Mouse (Mus musculus) heart, postnatal 36 days (tissue): Measurements from ENCODE around the gene Ksr2. TPM values are rescaled to one million over a fixed set of nuclear protein-coding genes. Genes with fewer than 3 reads are reported as not detected.

Experiments used
- DNase-seq, 2 experiments: peaks; one replicate each; pipeline ENCODE4 v3.0.0; 2021 to 2022
- intact Hi-C: fragments of 180-260 bp; cut with DNase I; formaldehyde crosslinking; loops from one replicate; pipeline ENCODE4 v1.15.1; 2025
- total RNA-seq, 2 experiments: library from RNA; stranded (reverse); gene quantifications; 2 replicates each; pipeline ENCODE4 v1.2.3; 2021

The Ksr2 gene
- total RNA-seq, 2 experiments from 2014 or later: 0.11 TPM; not detected in 1

DNA sequence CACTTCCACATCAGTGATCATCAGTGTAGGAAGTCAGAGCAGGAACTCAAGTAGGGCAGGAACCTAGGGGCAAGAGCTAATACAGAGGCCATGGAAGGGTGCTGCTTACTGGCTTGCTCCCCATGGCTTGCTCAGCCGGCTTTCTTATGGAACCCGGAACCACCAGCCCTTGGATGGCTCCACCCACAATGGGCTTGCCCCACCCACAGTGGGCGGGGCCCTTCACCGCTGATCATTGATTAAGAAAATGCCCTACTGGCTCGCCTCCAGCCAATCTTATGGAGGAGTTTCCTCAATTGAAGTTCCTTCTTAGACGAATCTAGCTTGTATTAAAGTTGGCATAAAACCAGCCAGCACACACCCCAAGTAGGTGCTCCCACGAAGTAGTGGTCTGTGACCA is 102.1 kb downstream of the Ksr2 start:
- intact Hi-C loops: loop anchor here (2.0 to 5.0 kb wide), 3 partner anchors 96 to 417 kb away; no protein-coding TSS in a partner anchor
- DNase-seq: no peak

DNA sequence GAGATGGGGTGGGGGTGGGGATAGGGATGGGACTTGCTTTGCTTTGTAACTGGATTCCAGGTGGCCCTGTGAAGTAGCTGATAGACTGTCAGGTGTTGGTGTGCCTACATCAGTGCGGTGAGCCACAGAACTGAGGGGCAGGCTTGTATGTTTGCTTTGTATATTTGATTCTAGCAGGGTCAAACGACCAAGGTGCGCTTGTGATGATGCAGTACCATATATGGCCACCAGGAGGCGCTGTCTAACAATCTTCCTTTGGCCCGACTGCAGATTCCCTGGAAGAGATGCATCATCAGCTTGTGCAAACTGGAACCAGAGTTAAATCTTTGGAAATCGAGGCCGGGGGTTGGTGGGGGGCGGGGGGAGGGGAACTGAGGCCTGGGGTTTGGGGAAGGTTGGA is 102.8 kb downstream of the Ksr2 start:
- intact Hi-C loops: loop anchor here (2.0 to 5.0 kb wide), 3 partner anchors 96 to 416 kb away; no protein-coding TSS in a partner anchor
- peak; percentile 32 to 57 for DNase-seq

- intact Hi-C loops: loop anchor here (5.0 kb wide), 2 partner anchors 92 to 317 kb away; no protein-coding TSS in a partner anchor
- no peak for DNase-seq
Observed at GRCm38 (mm10) chr5:117519858-117520495, 106.2 kb downstream of the Ksr2 start.

- intact Hi-C loops: no loop called here
- DNase-seq: no peak
Observed at GRCm38 (mm10) chr5:117521156-117521555, 107.4 kb downstream of the Ksr2 start.

- no peak for DNase-seq
- intact Hi-C loops: no loop called here
Observed at GRCm38 (mm10) chr5:117521701-117522100, 107.9 kb downstream of the Ksr2 start.

DNA sequence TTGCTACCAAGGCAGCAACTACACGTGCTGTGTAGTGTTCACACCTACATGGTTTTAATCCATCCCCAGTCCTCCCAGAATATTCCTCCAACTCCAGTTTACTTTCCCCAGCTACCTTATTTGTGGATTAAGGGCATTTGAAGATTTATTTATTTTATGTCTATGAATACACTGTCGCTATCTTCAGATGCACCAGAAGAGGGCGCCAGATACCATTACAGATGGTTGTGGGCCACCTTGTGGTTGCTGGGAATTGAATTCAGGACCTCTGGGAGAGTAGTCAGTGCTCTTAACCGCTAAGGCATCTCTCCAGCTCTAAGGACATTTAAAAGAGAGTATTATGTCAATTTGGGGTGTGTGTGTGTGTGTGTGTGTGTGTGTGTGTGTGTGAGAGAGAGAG is 108.7 kb downstream of the Ksr2 start:
- intact Hi-C loops: no loop called here
- DNase-seq: no peak

DNA sequence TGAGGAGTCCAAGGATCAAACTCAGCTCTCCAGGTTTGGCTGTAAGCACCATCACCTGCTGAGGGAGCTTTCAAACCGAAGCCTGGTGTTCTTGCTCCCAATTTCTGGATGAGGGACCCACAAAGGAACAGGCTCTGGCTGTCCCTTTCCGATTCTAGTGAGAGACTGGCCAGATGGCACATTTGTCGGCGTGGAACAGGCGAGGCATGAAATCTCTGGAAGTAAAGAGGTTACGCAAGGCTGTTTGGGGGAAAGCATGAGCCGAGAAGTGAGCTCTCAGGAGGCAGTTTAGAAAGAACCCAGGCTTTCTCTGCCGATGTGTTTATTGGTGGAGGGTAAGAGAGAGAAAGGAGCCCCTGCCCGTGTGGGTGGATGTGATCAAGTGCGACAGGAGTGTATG is 109.2 kb downstream of the Ksr2 start:
- no peak for DNase-seq
- intact Hi-C loops: no loop called here

GRCm38 (mm10) chr5:117530991-117531390 is 117.2 kb downstream of the Ksr2 start:
- intact Hi-C loops: no loop called here
- no peak for DNase-seq

DNA sequence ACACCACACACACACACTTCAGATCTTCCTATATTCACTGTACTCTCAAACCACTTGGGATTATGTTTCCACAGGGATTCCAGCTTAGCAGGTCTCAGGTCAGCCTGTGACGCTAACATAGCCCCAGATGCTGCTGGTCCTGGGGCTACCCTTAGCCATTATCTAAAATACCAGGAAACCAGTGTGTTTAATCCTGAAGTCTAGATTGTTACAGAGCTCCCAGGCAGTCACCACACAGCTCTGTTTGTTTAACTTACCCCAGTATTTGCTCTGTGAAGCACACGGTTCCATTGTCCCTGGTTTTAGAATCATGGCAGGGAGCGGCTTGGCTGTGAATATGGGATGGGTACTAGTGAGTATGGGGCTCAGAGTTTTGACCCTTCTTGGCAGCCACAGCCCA is 125.4 kb downstream of the Ksr2 start:
- DNase-seq: no peak
- intact Hi-C loops: no loop called here

DNA sequence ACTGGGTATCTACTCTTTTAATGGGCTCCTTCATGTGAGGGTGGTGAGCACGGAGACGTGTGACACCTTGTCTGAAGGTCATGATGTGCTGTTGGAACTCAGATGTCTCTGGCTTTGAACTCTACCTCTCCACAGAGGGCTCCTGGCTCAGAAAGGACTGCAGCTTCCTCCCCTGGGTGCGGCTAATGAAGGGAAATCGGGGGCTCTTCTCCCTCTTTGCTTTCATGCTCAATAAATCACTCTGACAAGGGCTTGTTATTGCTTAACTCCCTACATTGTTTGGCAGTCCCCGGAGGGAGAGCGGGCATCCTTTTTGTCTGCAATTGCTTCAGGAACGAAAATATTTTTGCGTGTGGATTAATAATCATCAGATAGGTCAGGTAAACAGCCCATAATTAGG is 127.9 kb downstream of the Ksr2 start:
- intact Hi-C loops: no loop called here
- DNase-seq: no peak

DNA sequence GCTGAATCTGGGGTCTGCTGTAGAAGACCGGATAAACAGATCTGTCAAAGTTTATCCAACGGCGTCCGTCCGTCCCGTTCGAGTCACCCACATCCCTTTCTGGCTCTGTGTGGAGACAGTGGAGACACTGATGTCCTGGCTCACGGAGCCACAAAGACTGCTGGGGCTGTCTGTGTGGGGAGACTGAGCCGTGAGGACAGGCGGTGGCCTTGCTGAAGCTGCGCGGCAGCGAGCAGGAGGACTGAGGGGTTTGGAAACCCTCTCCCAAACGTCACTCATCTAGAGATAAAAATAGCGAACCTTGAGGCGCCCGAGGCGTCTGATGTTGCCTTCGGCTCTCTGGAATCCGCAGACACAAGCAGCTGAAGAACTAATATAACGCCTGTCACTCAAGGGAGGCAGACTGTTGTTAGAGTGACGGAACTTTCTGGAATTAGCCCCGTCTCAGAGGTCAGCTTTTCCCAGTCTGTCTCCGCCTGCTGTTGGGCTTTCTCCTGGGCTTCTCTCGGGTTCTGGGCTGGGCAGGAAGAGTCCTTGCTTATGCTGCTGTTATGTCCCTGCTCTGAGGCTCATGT is 133.0 kb downstream of the Ksr2 start:
- DNase-seq: no peak

DNA sequence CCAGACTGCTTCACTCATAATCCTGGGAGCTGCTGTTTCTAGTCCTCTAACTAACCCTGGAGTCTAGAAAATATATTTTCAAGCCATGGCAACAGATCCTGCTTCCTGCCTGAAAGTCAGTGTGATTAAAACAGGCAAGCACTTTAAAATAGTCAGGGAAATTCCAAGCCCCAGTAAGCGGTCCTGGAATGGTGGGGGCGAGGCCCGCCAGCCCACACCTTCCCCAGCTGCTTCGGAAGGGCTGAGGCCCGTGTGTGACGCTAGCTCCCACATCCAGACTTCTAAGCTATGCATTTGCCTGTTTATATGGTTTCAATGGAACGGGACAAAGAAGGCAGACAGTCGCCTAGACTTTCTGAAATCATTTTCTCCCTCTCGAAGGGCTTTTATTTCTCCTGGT is 137.2 kb downstream of the Ksr2 start:
- DNase-seq: no peak
- intact Hi-C loops: no loop called here

More for the DNA sequence above, 133.0 kb downstream of the Ksr2 start:
- intact Hi-C loops: no loop called here

DNA sequence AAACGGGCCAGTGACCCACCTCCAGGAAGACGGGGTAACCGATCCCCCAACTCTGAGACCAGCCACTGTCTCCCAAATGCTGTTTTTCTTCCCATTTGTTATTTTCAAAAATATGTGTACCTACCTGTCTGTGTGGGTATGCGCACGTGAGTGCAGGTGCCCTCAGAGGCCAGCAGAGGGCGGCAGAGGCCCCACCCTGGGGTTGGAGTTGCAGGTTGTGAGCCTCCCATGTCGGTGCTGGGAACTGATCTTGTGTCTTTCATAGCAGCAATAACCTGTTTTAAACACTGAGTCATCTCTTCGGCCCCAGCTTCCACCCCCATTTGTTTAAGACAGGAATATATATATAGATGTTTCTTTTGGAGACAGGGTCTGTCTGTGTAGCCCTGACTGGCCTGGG is 138.3 kb downstream of the Ksr2 start:
- intact Hi-C loops: no loop called here
- no peak for DNase-seq

DNA sequence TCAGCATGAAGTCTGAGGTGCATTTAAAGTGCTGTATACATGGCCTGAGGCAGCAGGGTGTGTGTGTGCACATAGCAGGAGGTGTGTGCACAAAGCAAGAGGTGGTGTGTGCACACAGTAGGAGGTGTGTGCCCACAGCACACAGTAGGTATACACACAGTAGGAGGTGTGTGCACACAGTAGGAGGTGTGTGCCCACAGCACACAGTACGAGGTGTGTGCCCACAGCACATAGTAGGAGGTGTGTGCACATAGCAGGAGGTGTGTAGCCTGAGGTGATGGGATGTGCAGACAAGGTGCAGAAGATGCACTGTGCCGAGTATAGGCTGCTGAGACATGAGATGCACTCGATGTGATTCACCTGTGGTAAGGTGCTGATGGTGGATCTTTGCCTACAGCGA is 140.7 kb downstream of the Ksr2 start:
- DNase-seq: no peak
- intact Hi-C loops: no loop called here

- intact Hi-C loops: no loop called here
- DNase-seq: no peak
Observed at GRCm38 (mm10) chr5:117556570-117556969, 142.8 kb downstream of the Ksr2 start.

GRCm38 (mm10) chr5:117561080-117561479 is 147.3 kb downstream of the Ksr2 start:
- DNase-seq: no peak
- intact Hi-C loops: no loop called here

- no peak for DNase-seq
- intact Hi-C loops: no loop called here
Observed at GRCm38 (mm10) chr5:117566051-117566665, 152.4 kb downstream of the Ksr2 start.

DNA sequence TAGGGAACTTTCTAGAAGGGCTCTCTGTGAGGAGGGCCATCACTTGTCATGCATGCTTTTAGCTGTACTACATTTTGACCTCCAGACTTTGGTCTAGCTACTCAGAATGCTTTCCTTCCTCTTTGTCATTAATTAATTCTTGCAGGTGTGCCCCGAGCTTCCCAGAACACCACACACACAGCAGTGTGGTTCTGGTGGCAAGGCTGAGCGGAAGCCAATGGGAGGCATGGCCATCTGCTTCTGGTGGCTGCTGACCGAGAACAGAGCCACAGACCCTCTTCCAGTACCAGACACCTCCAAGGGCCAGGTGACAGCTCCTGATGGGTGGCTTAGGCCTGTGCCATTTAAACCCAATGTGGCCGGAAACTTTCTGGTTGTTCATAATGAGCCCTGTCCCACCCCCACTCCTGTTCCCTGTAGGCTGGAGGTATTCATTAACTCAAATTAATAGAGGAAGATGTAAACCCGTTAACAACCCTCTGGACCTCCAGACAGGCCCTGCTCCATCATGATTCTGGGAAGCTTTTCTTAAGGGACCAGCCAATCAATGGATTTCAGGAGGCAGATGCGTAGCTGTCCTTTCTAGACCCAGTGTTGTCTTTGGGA is 155.5 kb downstream of the Ksr2 start:
- DNase-seq: no peak
- intact Hi-C loops: no loop called here

DNA sequence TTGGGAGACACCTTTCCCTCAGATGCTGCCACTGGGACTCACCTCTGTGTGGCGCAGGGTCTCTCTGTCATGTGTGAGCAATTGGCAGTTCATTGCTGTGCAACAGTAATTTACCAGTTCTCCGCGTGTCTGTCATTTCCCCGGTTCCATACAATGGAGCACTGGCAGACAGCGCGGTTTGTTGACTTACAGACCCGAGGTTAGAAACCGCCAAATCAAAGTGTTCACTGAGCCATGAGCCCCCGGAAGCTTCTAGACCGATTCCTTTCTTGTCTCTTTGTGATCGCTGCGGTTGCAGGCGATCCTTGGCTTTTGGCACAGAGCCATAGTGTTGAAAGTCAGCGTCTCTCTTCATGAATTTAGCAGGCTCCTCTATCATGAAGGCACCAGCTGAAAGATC is 158.6 kb downstream of the Ksr2 start:
- DNase-seq: no peak
- intact Hi-C loops: no loop called here

GRCm38 (mm10) chr5:117574894-117575293 is 161.1 kb downstream of the Ksr2 start:
- DNase-seq: no peak

GRCm38 (mm10) chr5:117577598-117577997 is 163.8 kb downstream of the Ksr2 start:
- no peak for DNase-seq

More at GRCm38 (mm10) chr5:117574894-117575293, 161.1 kb downstream of the Ksr2 start:
- intact Hi-C loops: no loop called here

GRCm38 (mm10) chr5:117581711-117582110 is 167.9 kb downstream of the Ksr2 start:
- DNase-seq: no peak
- intact Hi-C loops: no loop called here

More at GRCm38 (mm10) chr5:117577598-117577997, 163.8 kb downstream of the Ksr2 start:
- intact Hi-C loops: no loop called here
